Mouse (Mus musculus) retina, adult 2 months (tissue): Measurements from ENCODE around the gene Zfp715.
"Not testable (repeated sequence)": the region's sequence is repeated elsewhere in the genome, so short reads cannot be mapped to it uniquely, and the experiment has no call there.

ENCODE experiments used
- DNase-seq: peaks from one replicate; pipeline ENCODE4 v3.0.0-alpha.2; 2012; ENCODE audit warnings: low read depth, low spot score

Zfp715 gene

GRCm38 (mm10) chr7:43313013-43313428 is at the start of gene Zfp715:
TSS of gene Zfp715 (minus strand) at chr7:43313294.
- peak; percentile 87 for DNase-seq

- no peak for DNase-seq
Measured at GRCm38 (mm10) chr7:43362021-43362420, 48.9 kb upstream of the Zfp715 start.

- no peak for DNase-seq
Measured at GRCm38 (mm10) chr7:43361442-43361841, 48.3 kb upstream of the Zfp715 start.

GRCm38 (mm10) chr7:43358556-43358955 is 45.5 kb upstream of the Zfp715 start:
- DNase-seq = no peak

- DNase-seq = no peak
Measured at GRCm38 (mm10) chr7:43354893-43355835, 42.1 kb upstream of the Zfp715 start.

- DNase-seq = no peak
Measured at GRCm38 (mm10) chr7:43353758-43354157, 40.7 kb upstream of the Zfp715 start.

- no peak for DNase-seq
Measured at GRCm38 (mm10) chr7:43353118-43353517, 40.0 kb upstream of the Zfp715 start.

- DNase-seq = no peak
Measured at GRCm38 (mm10) chr7:43351154-43351553, 38.1 kb upstream of the Zfp715 start, which contains the start of gene Siglecf. TSS of gene Siglecf (plus strand) at chr7:43351341.

GRCm38 (mm10) chr7:43349623-43350022 is 36.5 kb upstream of the Zfp715 start:
- DNase-seq = not testable (repeated sequence)

GRCm38 (mm10) chr7:43346571-43346970 is 33.5 kb upstream of the Zfp715 start:
- no peak for DNase-seq

GRCm38 (mm10) chr7:43346148-43346547 is 33.1 kb upstream of the Zfp715 start:
- no peak for DNase-seq

- DNase-seq = no peak
Measured at GRCm38 (mm10) chr7:43344491-43344890, 31.4 kb upstream of the Zfp715 start.

- DNase-seq = no peak
Measured at GRCm38 (mm10) chr7:43344020-43344419, 30.9 kb upstream of the Zfp715 start.

- DNase-seq = no peak
Measured at GRCm38 (mm10) chr7:43343191-43343590, 30.1 kb upstream of the Zfp715 start.

GRCm38 (mm10) chr7:43340771-43341170 is 27.7 kb upstream of the Zfp715 start:
- DNase-seq = no peak

GRCm38 (mm10) chr7:43333899-43334298 is 20.8 kb upstream of the Zfp715 start:
- no peak for DNase-seq

- no peak for DNase-seq
Measured at GRCm38 (mm10) chr7:43333203-43333602, 20.1 kb upstream of the Zfp715 start.

- DNase-seq = no peak
Measured at GRCm38 (mm10) chr7:43328101-43328500, 15.0 kb upstream of the Zfp715 start.

GRCm38 (mm10) chr7:43326223-43326780 is 13.2 kb upstream of the Zfp715 start:
- no peak for DNase-seq

- DNase-seq = no peak
Measured at GRCm38 (mm10) chr7:43312386-43313012, 595 bp downstream of the Zfp715 start.

- no peak for DNase-seq
Measured at GRCm38 (mm10) chr7:43311632-43312031, 1.5 kb downstream of the Zfp715 start.

GRCm38 (mm10) chr7:43309069-43309468 is 4.0 kb downstream of the Zfp715 start:
- DNase-seq = no peak
